Mouse (Mus musculus): Measurements from ENCODE around the gene Bcorl1. TPM values are rescaled to one million over a fixed set of nuclear protein-coding genes. Genes with fewer than 3 reads are reported as not detected.
"Not testable (repeated sequence)": the region's sequence is repeated elsewhere in the genome, so short reads cannot be mapped to it uniquely, and the experiment has no call there.

Gene Bcorl1
- polyA plus RNA-seq, 1 experiment from 2014 or later = 6.2 TPM

GRCm38 (mm10) chrX:48429100-48429499 is 87.9 kb downstream of the Bcorl1 start:
- Histone ChIP-seq H3K4me3 (ENCODE audit: low read depth, low read length) (no peak overlapping the region), H3K4me1 (ENCODE audit: insufficient read depth) (0 out of 2 replicates have a peak, but pooled peaks cover 6% of the 10 kb centered on the region), H3K36me3 (ENCODE audit: insufficient read depth) (no peaks in the 10 kb centered on the region), H3K9me3 (ENCODE audit: low read depth, low read length) (no peaks in the 10 kb centered on the region), H3K9ac (no peak overlapping the region), H3K27me3 (ENCODE audit: insufficient read depth, low read length) (no peaks in the 10 kb centered on the region), H3K4me2 (no peak overlapping the region), H3K27ac (ENCODE audit: low read depth) (no peak overlapping the region)
- TF ChIP-seq CTCF (IDR thresholded peaks at IDR 0.05; ENCODE audit: low read depth) = no peak
- DNase-seq (no peak), ATAC-seq (ENCODE audit: insufficient read depth) (no peak)

GRCm38 (mm10) chrX:48429538-48429937 is 88.4 kb downstream of the Bcorl1 start:
- TF ChIP-seq CTCF (IDR thresholded peaks at IDR 0.05; ENCODE audit: low read depth) = no peak
- 40% methylated on average over 6 of the region's 6 CpGs for WGBS
- no peak overlapping the region for H3K4me2 ChIP-seq
- H3K9ac ChIP-seq = no peak overlapping the region
- ATAC-seq (ENCODE audit: insufficient read depth) (peak; percentile 55), DNase-seq (peak; percentile 51)
- H3K36me3 ChIP-seq (ENCODE audit: insufficient read depth) = no peaks in the 10 kb centered on the region
- H3K4me1 ChIP-seq (ENCODE audit: insufficient read depth) = 0 out of 2 replicates have a peak, but pooled peaks cover 6% of the 10 kb centered on the region
- H3K4me3 ChIP-seq (ENCODE audit: low read depth, low read length) = no peak overlapping the region
- H3K27me3 ChIP-seq (ENCODE audit: insufficient read depth, low read length) = no peaks in the 10 kb centered on the region
- no peaks in the 10 kb centered on the region for H3K9me3 ChIP-seq (ENCODE audit: low read depth, low read length)
- H3K27ac ChIP-seq (ENCODE audit: low read depth) = no peak overlapping the region

- no peaks in the 10 kb centered on the region for H3K36me3 ChIP-seq (ENCODE audit: insufficient read depth)
- H3K27ac ChIP-seq (ENCODE audit: low read depth) = no peak overlapping the region
- no peak for TF ChIP-seq CTCF (IDR thresholded peaks at IDR 0.05; ENCODE audit: low read depth)
- 56% methylated on average over 15 of the region's 15 CpGs for WGBS
- DNase-seq (no peak), ATAC-seq (ENCODE audit: insufficient read depth) (no peak)
- H3K9me3 ChIP-seq (ENCODE audit: low read depth, low read length) = no peaks in the 10 kb centered on the region
- H3K4me2 ChIP-seq = no peak overlapping the region
- H3K4me1 ChIP-seq (ENCODE audit: insufficient read depth) = no peaks in the 10 kb centered on the region
- no peak overlapping the region for H3K4me3 ChIP-seq (ENCODE audit: low read depth, low read length)
- no peak overlapping the region for H3K9ac ChIP-seq
- no peaks in the 10 kb centered on the region for H3K27me3 ChIP-seq (ENCODE audit: insufficient read depth, low read length)
Observed at GRCm38 (mm10) chrX:48432599-48433526, 91.7 kb downstream of the Bcorl1 start.

GRCm38 (mm10) chrX:48433527-48433899 is 92.4 kb downstream of the Bcorl1 start:
- WGBS = 23% methylated on average over 6 of the region's 6 CpGs
- H3K27ac ChIP-seq (ENCODE audit: low read depth) = no peak overlapping the region

GRCm38 (mm10) chrX:48434251-48434650 is 93.1 kb downstream of the Bcorl1 start:
- Histone ChIP-seq H3K9me3 (ENCODE audit: low read depth, low read length) (no peaks in the 10 kb centered on the region), H3K27ac (ENCODE audit: low read depth) (no peak overlapping the region), H3K27me3 (ENCODE audit: insufficient read depth, low read length) (no peaks in the 10 kb centered on the region), H3K4me3 (ENCODE audit: low read depth, low read length) (no peak overlapping the region), H3K9ac (no peak overlapping the region), H3K4me1 (ENCODE audit: insufficient read depth) (no peaks in the 10 kb centered on the region), H3K4me2 (no peak overlapping the region), H3K36me3 (ENCODE audit: insufficient read depth) (no peaks in the 10 kb centered on the region)
- DNase-seq (no peak), ATAC-seq (ENCODE audit: insufficient read depth) (no peak)
- TF ChIP-seq CTCF (IDR thresholded peaks at IDR 0.05; ENCODE audit: low read depth) = no peak
- 88% methylated on average over 1 of the region's 1 CpGs for WGBS

More at GRCm38 (mm10) chrX:48433527-48433899, 92.4 kb downstream of the Bcorl1 start:
- Histone ChIP-seq H3K4me2 (no peak overlapping the region), H3K9me3 (ENCODE audit: low read depth, low read length) (no peaks in the 10 kb centered on the region), H3K4me1 (ENCODE audit: insufficient read depth) (no peaks in the 10 kb centered on the region), H3K9ac (no peak overlapping the region), H3K27me3 (ENCODE audit: insufficient read depth, low read length) (no peaks in the 10 kb centered on the region), H3K36me3 (ENCODE audit: insufficient read depth) (no peaks in the 10 kb centered on the region), H3K4me3 (ENCODE audit: low read depth, low read length) (no peak overlapping the region)
- peak; percentile 57; the same call in 1 of the 2 replicates for ATAC-seq (ENCODE audit: insufficient read depth)
- no peak for TF ChIP-seq CTCF (IDR thresholded peaks at IDR 0.05; ENCODE audit: low read depth)
- peak; percentile 34 for DNase-seq

- WGBS = 70% methylated on average over 9 of the region's 9 CpGs
- no peaks in the 10 kb centered on the region for H3K9me3 ChIP-seq (ENCODE audit: low read depth, low read length)
- DNase-seq (no peak), ATAC-seq (ENCODE audit: insufficient read depth) (no peak)
- no peaks in the 10 kb centered on the region for H3K4me1 ChIP-seq (ENCODE audit: insufficient read depth)
- no peak overlapping the region for H3K27ac ChIP-seq (ENCODE audit: low read depth)
- TF ChIP-seq CTCF (IDR thresholded peaks at IDR 0.05; ENCODE audit: low read depth) = no peak
- H3K9ac ChIP-seq = no peak overlapping the region
- no peaks in the 10 kb centered on the region for H3K27me3 ChIP-seq (ENCODE audit: insufficient read depth, low read length)
- no peak overlapping the region for H3K4me2 ChIP-seq
- no peaks in the 10 kb centered on the region for H3K36me3 ChIP-seq (ENCODE audit: insufficient read depth)
- H3K4me3 ChIP-seq (ENCODE audit: low read depth, low read length) = no peak overlapping the region
Observed at GRCm38 (mm10) chrX:48435477-48435900, 94.3 kb downstream of the Bcorl1 start.

GRCm38 (mm10) chrX:48436082-48436481 is 94.9 kb downstream of the Bcorl1 start:
- H3K27me3 ChIP-seq (ENCODE audit: insufficient read depth, low read length); ATAC-seq (ENCODE audit: insufficient read depth); H3K36me3 ChIP-seq (ENCODE audit: insufficient read depth); DNase-seq; H3K9me3 ChIP-seq (ENCODE audit: low read depth, low read length); H3K9ac ChIP-seq; H3K27ac ChIP-seq (ENCODE audit: low read depth); H3K4me3 ChIP-seq (ENCODE audit: low read depth, low read length); H3K4me1 ChIP-seq (ENCODE audit: insufficient read depth); H3K4me2 ChIP-seq: not testable (repeated sequence)
- 91% methylated on average over 5 of the region's 7 CpGs for WGBS
